Mouse (Mus musculus): ENCODE measurements around the gene P2rx2.

- no peak for TF ChIP-seq POLR2A (IDR thresholded peaks at IDR 0.05; ENCODE audit: insufficient read depth, low read depth, low read length)
- TF ChIP-seq CTCF (IDR thresholded peaks at IDR 0.05): no peak
- no peak for TF ChIP-seq EP300 (IDR thresholded peaks at IDR 0.05; ENCODE audit: insufficient read depth, low read depth, low read length)
These were observed 49.7 kb upstream of the P2rx2 start for GRCm38 (mm10) chr5:110392727-110393126.

Measured in heart, adult 2 months (tissue).